Mouse (Mus musculus) frontal cortex, postnatal 25 days (tissue): ENCODE measurements around the gene Gse1.
A peak's percentile ranks its signal among the peaks of the same experiment; 100 is the strongest.

Source experiments
- DNase-seq, 2 experiments: peaks; one replicate each; pipeline ENCODE4 v3.0.0; 2022; ENCODE audit warnings: low spot score in 2 of 2

Gse1 gene

DNA sequence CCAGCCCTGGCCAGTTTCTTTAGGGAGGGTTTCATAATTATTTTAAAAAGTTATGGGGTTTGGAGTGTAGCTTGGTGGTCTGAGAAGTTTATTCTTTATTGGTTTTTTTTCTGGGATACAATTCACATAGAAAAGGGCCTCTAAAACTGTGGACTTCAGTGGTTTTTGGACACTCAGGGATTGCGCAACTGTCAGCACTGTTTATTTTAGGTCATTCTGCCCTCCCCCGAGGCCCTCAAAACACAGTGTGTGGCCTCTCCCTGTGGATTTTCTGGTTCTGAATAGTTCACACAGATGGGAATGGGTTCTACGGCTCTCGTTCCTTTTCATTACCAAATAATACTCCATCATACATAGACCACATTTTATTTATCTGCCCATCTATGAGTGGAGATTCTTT, 15.0 kb downstream of the Gse1 start:
- no peak for DNase-seq

DNA sequence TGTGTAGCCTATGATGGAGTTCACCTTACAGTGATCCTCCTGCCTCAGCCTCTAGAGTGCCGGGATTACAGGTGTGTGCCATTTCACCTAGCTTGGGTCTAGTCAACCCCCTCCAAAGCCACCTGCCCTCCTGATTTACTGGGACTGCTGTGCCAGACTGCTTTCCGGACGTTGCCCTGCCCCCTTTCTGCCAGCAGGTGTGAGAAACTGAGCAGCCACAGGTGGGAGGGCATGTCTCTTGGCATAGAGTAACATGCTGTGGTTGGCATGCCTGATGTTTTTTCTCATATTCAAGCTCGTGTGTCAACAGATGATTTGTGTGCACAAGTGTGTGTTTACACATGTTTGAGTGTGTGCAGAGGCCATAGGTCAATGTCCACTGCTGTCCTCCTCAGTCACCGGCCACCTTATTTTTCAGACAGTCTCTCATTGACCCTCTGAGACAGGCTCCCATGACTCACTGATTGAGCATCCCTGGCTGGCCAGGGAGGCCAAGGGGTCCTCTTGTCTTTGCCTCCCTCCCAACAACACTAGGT, 15.7 kb downstream of the Gse1 start:
- DNase-seq = no peak

- DNase-seq = no peak
Measured at GRCm38 (mm10) chr8:120244553-120244952, 16.3 kb downstream of the Gse1 start.

GRCm38 (mm10) chr8:120247618-120248017, 19.4 kb downstream of the Gse1 start:
- no peak for DNase-seq

DNA sequence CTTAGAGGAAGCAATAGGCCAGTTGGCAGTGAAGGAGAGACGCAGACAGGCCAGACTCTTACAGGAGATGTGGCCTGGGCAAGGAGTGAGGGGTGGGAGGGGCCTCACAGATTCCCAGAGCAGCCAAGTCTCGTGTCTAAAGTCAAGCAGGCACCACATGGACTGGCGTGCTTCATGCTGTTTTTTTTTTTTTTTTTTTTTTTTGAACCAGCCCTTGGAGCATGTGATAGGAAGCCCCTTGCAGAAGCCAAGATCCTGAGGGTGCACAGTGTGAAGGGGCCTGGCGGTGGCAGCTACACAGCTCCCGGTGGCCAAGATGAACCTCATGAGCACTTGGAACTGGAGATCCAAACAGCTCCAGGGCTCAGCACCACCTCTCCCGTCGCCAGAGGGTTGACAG, 19.8 kb downstream of the Gse1 start:
- no peak for DNase-seq

- no peak for DNase-seq
Measured at GRCm38 (mm10) chr8:120248451-120248850, 20.2 kb downstream of the Gse1 start.

DNA sequence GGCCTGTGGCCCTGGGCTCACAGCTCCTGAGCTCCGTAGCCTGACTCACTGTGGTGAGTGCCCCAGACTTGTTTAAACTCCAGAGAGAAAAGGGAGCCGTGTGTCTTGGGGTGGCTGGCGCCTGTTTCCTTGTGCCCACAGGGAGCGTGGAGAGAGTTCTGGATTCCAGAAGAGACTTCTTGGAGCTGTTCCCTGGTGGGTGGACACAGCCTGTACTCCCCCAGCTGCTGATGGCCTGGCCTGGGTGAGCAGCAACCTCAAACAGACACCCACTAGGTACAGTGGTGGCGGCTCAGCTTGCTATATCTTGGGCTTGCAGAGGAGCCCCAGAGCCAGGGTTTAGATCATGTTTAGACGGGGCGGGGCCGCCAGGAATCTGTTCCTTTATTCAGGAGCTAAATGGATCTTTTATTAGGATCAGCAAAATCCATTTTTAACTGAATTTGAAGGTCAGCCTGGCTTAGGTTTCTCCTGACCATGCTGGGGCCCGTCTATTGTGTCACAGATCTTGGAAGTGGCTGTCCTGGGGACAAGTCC, 21.6 kb downstream of the Gse1 start:
- no peak for DNase-seq

DNA sequence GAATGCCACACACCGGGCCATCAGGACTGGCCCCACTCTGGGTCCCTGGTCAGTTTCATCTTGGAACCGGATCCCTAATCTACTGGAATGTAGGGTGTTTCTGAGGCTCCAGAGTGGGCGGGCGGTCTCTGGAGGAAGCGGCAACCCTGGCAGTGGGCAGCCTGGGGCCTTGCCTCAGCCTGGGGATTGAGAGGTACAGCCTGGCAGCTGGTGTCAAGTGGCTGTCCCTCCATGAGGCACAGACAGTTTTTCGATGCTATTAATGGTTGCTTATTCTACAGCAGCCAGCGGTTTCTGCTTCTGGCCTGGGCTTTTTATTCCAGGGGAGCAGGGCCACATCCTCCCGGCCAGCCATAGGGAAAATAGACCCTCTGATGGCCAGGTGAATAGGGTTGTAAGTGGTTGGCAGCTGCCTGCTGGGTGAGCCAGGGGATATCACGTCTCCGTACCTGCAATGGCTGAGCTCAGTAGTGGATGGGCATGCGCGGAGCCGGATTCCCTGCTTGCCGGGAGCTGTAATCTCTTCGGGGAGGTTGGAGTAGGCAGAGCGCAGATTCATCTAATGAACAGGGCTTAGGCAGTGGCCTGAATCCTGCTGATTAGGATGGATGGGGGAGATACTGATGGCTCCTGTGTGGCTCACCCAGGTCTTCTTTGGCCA, 22.6 kb downstream of the Gse1 start:
- DNase-seq = no peak

GRCm38 (mm10) chr8:120251411-120252035, 23.3 kb downstream of the Gse1 start:
- DNase-seq = no peak

GRCm38 (mm10) chr8:120253626-120254025, 25.4 kb downstream of the Gse1 start:
- no peak for DNase-seq

DNA sequence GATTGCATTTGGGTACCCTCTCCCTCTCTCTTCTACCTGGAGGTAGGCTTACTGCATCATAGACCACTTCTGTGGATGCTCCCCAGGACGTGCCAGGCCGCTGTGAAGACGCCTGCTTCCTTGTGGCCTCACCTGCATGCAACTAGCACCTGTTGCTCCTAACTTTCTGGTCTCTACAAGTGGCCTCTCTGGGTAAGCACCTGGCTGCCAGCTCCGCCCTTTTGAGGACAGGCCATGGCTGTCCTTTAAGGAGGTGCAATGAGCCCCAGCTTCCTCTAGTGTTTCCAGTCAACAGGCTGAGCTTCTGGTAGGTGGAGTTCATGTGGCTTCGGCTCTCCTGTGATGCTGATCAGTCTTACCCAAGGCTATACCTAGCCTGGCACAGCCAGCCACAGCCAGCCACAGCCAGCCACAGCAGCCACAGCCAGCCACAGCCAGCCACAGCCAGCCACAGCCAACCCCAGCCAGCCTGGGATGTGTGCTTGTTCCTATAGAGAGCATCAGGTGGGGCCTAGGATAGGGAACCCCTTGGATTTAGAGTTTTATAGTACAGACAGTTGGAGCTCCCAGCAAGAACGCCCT, 27.2 kb downstream of the Gse1 start:
- DNase-seq = no peak

- no peak for DNase-seq
Measured at GRCm38 (mm10) chr8:120256958-120257357, 28.7 kb downstream of the Gse1 start.

- no peak for DNase-seq
Measured at GRCm38 (mm10) chr8:120259206-120259605, 30.9 kb downstream of the Gse1 start.

DNA sequence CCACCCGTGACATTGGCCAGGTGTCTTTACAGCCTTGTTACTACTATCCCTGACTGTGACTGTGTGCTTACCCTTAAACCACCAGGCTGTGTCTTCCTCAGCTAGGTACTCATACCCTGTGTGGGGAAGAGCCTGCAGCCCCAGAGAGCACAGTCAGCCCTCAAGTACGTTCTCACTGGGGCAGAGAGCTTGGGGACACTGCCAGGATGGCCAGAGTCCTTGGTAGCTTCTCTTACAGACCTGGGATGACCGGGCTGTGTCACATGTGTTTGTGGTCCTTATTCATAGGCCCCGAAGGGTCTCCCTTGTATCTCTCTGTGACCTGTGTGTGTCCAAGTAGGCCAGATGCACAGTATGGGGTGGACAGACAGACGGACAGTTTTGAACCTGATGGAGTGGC, 32.4 kb downstream of the Gse1 start:
- DNase-seq = no peak

DNA sequence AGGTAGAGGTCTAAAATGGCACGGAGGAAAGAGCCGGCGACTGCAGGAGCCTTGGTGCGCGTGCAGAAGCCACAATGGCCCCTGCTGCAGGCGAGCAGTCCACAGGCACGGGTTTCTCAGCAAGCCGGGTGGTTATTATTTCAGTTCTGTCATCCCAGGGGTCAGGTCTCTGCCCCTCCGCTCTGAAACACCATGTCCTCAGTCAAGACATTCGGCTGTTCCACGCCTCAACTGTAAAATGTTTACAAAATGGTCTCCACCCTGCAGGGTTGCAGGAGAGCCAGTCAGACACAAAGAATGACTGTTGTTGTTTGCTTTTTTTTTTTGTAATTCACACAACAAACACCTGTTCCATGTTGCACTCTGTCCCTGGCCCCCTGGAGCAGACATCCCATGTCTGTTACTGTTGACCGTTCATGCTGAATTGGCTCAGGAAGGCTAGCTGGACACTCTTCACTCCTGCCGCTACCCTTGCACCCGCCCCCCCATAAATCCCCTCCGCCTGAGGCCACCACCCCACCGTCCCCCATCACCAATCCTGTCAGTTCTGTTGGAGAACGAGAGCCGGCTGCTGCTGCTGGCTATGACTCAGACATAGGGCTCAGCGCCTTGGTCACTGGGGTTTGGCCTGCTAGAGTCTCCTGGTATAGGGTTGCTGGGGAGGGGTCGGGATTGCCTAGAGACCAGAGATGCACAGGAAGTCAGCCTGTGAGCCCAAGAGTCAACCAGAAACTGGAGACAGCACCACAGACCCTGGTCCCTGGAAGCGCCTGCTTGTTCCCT, 33.3 kb downstream of the Gse1 start:
- no peak for DNase-seq

DNA sequence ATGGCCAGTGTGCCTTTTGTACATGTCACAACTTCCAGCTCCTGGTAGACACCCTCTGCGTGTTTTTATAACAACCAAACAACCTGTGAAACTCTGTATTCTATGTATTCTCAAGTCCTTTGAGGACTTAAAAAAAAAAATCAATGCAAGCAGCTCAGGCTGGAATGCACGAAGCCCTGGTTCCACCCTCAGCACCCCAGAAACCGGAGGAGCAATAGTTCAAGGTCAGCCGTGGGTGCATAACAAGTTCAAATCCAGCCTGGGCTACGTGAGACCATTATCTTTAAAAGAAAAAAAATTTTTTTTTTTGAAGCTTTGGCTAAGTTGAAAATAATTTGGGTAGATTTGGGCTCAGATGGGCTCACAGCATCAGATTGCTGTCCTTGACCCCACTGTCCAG, 35.6 kb downstream of the Gse1 start:
- no peak for DNase-seq

GRCm38 (mm10) chr8:120264388-120264943, 36.2 kb downstream of the Gse1 start:
- DNase-seq = no peak

DNA sequence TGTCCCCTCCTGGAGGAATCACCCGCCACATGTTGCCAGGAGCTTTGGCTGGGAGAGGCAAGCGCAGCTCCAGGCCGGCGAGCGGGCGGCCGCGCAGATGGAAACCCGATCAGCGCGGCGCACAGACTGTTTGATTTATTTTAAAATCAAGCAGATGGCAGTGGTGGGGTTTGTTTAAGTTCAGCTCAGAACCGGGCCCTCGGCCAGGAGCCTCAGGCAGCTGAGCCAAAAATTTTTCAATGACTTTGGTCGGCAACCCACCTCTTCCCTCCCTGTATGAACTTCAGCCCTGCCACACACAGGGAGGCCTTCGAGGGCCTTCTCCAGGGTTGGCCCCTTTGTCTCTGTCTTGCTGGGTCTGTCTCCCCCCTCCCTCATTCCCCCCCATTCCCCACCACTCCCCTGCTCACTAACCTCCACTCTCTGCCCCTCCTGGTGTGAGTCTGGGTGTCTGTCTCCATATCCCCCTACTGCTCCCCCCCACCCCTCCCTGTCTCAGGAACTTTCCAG, 36.7 kb downstream of the Gse1 start:
- DNase-seq = peak; percentile 63 to 70

DNA sequence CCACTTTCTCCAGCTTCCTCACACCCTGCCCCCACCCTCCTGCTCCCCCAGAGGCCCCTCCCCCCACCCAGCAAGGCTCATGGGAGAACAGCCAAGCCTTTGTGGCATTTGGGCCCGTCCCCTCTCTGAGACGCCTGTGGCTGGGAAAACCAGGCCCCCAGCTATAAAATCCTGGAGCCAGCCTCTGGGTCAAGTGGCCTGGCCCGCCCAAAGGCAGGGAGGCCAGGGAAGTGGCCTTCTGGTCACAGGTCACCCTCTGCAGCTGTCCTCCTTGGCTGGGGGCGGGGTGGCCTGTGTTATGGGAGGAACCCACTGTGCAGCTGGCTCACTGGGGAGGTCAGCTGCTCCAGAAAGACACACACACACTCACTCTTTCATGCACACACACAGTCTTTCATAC, 37.2 kb downstream of the Gse1 start:
- no peak for DNase-seq

GRCm38 (mm10) chr8:120268541-120268980, 40.3 kb downstream of the Gse1 start:
- no peak for DNase-seq

DNA sequence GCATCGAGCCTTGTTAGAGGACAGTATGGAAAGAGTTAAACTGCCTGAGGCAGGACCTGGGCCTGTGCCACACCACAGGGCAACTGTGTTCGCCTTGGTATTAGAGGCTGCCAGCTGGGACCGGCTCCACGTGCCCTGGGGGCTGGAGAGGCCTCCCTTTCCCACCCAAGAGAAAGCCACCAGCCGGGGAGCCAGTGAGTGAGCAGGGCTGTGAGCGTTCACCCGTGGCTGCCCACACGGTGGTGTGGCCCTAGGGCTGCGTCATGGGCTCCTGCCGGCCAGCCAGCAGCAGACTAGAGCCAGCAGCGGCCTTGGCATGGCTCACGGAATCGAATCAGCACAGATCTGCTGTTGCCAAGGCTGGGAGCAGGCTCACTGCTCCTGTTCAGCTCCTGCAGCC, 42.2 kb downstream of the Gse1 start:
- no peak for DNase-seq

DNA sequence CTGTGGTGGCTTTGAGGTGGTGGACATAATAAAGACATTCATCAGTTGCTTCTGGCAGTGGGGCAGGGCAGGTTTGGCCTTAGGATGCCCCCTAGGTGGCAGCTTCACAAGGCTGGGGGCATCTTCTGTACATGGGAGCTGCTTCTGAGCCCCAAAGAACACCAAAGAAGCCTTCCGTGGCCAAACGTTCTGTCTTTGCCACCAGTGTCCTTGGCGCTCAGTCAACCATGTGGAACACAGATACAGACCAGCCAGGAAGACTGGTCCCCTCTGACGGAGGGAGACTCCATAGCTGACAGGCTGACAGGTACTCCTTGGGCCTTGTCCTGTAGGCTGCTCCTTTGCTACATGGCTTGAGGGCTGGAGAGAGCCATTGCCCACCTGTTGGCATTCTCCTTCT, 45.2 kb downstream of the Gse1 start:
- no peak for DNase-seq
